Mouse (Mus musculus) intestine, postnatal 0 days (tissue): ENCODE measurements around the gene Trit1. TPM values are rescaled to one million over a fixed set of nuclear protein-coding genes. Genes with fewer than 3 reads are reported as not detected.
A peak's percentile ranks its signal among the peaks of the same experiment; 100 is the strongest.

ENCODE experiments used
- ATAC-seq: fragments of 200-750 bp; cut with Nextera tagmentation; 2 replicates; pipeline ENCODE4 v1.8.0; 2017; ENCODE audit warnings: mild to moderate bottlenecking, moderate TSS enrichment, moderate library complexity
- H3K27ac ChIP-seq: fragments of 300-500 bp; sonication (generic); 2 replicates; pipeline ENCODE4 v1.5.1; 2014; ENCODE audit warnings: mild to moderate bottlenecking, low read depth, low read length, moderate library complexity
- H3K27me3 ChIP-seq: fragments of 300-500 bp; sonication (generic); replicated peaks from 2 replicates; pipeline ENCODE4 v1.6.1; 2014; ENCODE audit warnings: low read length, mixed read lengths; ENCODE audit not compliant: control insufficient read depth, insufficient read depth
- H3K36me3 ChIP-seq: fragments of 300-500 bp; sonication (generic); 2 replicates; pipeline ENCODE4 v1.6.1; 2014; ENCODE audit warnings: mild to moderate bottlenecking, moderate library complexity; ENCODE audit not compliant: control insufficient read depth, insufficient read depth
- H3K4me1 ChIP-seq: fragments of 300-500 bp; sonication (generic); replicated peaks from 2 replicates; pipeline ENCODE4 v1.6.1; 2014; ENCODE audit warnings: antibody characterized with exemption, low read length, mixed read lengths; ENCODE audit not compliant: control insufficient read depth, insufficient read depth
- H3K4me2 ChIP-seq: fragments of 300-500 bp; sonication (generic); replicated peaks from 2 replicates; pipeline ENCODE4 v1.6.1; 2014; ENCODE audit warnings: low read depth, mild to moderate bottlenecking, moderate library complexity
- H3K4me3 ChIP-seq: fragments of 300-500 bp; sonication (generic); 2 replicates; pipeline ENCODE4 v1.5.1; 2014; ENCODE audit warnings: low read depth, low read length
- H3K9ac ChIP-seq: fragments of 300-500 bp; sonication (generic); 2 replicates; pipeline ENCODE4 v1.6.1; 2014; ENCODE audit warnings: mild to moderate bottlenecking, low read depth, low read length
- H3K9me3 ChIP-seq: fragments of 300-500 bp; sonication (generic); 2 replicates; pipeline ENCODE4 v1.6.1; 2016; ENCODE audit warnings: mixed run types; ENCODE audit not compliant: control insufficient read depth
- CTCF ChIP-seq: sonication (generic); IDR thresholded peaks from 2 replicates; pipeline ENCODE4 v1.5.1; 2016; ENCODE audit warnings: low read depth, mild to moderate bottlenecking, control low read depth, antibody characterized with exemption, moderate library complexity
- WGBS: fragments of 180-500 bp; shearing (Covaris S2); extraction: QIAGEN DNeasy Blood & Tissue Kit; methylation state at CpG from one replicate; pipeline ENCODE4 v1.1.7; 2014; 5-methylcytosine and 5-hydroxymethylcytosine counted together
- polyA plus RNA-seq: library from polyadenylated mRNA; unstranded; fragments of >200 nt; fragmentation: Nextera tagmentation; extraction: Ambion mirVana; gene quantifications from 2 replicates; pipeline ENCODE4 v1.2.1, GENCODE M21; 2015

Trit1 gene
- polyA plus RNA-seq, 1 experiment from 2014 or later, result 5.6 TPM

GRCm38 (mm10) chr4:122976885-122977284 lies 39.5 kb upstream of the Trit1 start:
- no peak for TF ChIP-seq CTCF
- Histone ChIP-seq H3K9ac (no peak overlapping the region), H3K9me3 (no peaks in the 10 kb centered on the region), H3K4me2 (no peak overlapping the region), H3K4me3 (no peak overlapping the region), H3K4me1 (peaks cover 7% of the 10 kb centered on the region; the same call in 1 of the 2 replicates), H3K27ac (peak overlapping the region; percentile 80), H3K27me3 (no peaks in the 10 kb centered on the region), H3K36me3 (no peaks in the 10 kb centered on the region)
- WGBS, result 36% methylated on average over 4 of the region's 4 CpGs
- peak; percentile 55 for ATAC-seq

- no peaks in the 10 kb centered on the region for H3K36me3 ChIP-seq
- peaks cover 7% of the 10 kb centered on the region; the same call in 1 of the 2 replicates for H3K4me1 ChIP-seq
- WGBS, result 61% methylated on average over 2 of the region's 2 CpGs
- H3K4me2 ChIP-seq, result no peak overlapping the region
- peak; percentile 52 for ATAC-seq
- H3K9ac ChIP-seq, result no peak overlapping the region
- 0 out of 2 replicates have a peak, but pooled peaks cover 2% of the 10 kb centered on the region for H3K27me3 ChIP-seq
- H3K4me3 ChIP-seq, result no peak overlapping the region
- H3K27ac ChIP-seq, result peak overlapping the region; percentile 80
- no peaks in the 10 kb centered on the region for H3K9me3 ChIP-seq
- TF ChIP-seq CTCF, result no peak
These were observed 37.5 kb upstream of the Trit1 start for GRCm38 (mm10) chr4:122978850-122979249.

GRCm38 (mm10) chr4:122979826-122980225 lies 36.6 kb upstream of the Trit1 start:
- Histone ChIP-seq H3K9me3 (no peaks in the 10 kb centered on the region), H3K4me1 (peaks cover 7% of the 10 kb centered on the region; the same call in 1 of the 2 replicates), H3K27me3 (peaks cover 2% of the 10 kb centered on the region; the same call in 1 of the 2 replicates), H3K4me3 (no peak overlapping the region), H3K9ac (no peak overlapping the region), H3K27ac (peak overlapping the region; percentile 80), H3K36me3 (no peaks in the 10 kb centered on the region), H3K4me2 (no peak overlapping the region)
- WGBS, result 83% methylated on average over 3 of the region's 3 CpGs
- no peak for ATAC-seq
- no peak for TF ChIP-seq CTCF

- no peak for TF ChIP-seq CTCF
- no peaks in the 10 kb centered on the region for H3K9me3 ChIP-seq
- peak; percentile 36; the same call in 1 of the 2 replicates for ATAC-seq
- WGBS, result 37% methylated on average over 2 of the region's 2 CpGs
- no peaks in the 10 kb centered on the region for H3K36me3 ChIP-seq
- no peak overlapping the region for H3K4me3 ChIP-seq
- peak overlapping the region; percentile 79 for H3K27ac ChIP-seq
- H3K27me3 ChIP-seq, result peaks cover 2% of the 10 kb centered on the region; the same call in 1 of the 2 replicates
- H3K9ac ChIP-seq, result no peak overlapping the region
- H3K4me2 ChIP-seq, result no peak overlapping the region
- H3K4me1 ChIP-seq, result peaks cover 7% of the 10 kb centered on the region; the same call in 1 of the 2 replicates
These were observed 35.7 kb upstream of the Trit1 start for GRCm38 (mm10) chr4:122980684-122981083.

GRCm38 (mm10) chr4:122981238-122981637 lies 35.2 kb upstream of the Trit1 start:
- TF ChIP-seq CTCF, result no peak
- 55% methylated on average over 7 of the region's 7 CpGs for WGBS
- peaks cover 7% of the 10 kb centered on the region; the same call in 1 of the 2 replicates for H3K4me1 ChIP-seq
- no peak overlapping the region; the same call in 1 of the 2 replicates for H3K9ac ChIP-seq
- H3K4me3 ChIP-seq, result no peak overlapping the region
- peak overlapping the region; percentile 82 for H3K27ac ChIP-seq
- ATAC-seq, result peak; percentile 66
- peaks cover 2% of the 10 kb centered on the region; the same call in 1 of the 2 replicates for H3K27me3 ChIP-seq
- no peaks in the 10 kb centered on the region for H3K9me3 ChIP-seq
- H3K4me2 ChIP-seq, result no peak overlapping the region
- H3K36me3 ChIP-seq, result no peaks in the 10 kb centered on the region

GRCm38 (mm10) chr4:122981930-122982329 lies 34.5 kb upstream of the Trit1 start:
- no peak for TF ChIP-seq CTCF

More at GRCm38 (mm10) chr4:122981930-122982329, 34.5 kb upstream of the Trit1 start:
- Histone ChIP-seq H3K27ac (peak overlapping the region; percentile 82), H3K36me3 (no peaks in the 10 kb centered on the region), H3K9ac (no peak overlapping the region; the same call in 1 of the 2 replicates), H3K27me3 (peaks cover 2% of the 10 kb centered on the region; the same call in 1 of the 2 replicates), H3K4me1 (peaks cover 7% of the 10 kb centered on the region; the same call in 1 of the 2 replicates), H3K4me3 (no peak overlapping the region), H3K9me3 (no peaks in the 10 kb centered on the region), H3K4me2 (no peak overlapping the region)
- WGBS, result 27% methylated on average over 3 of the region's 3 CpGs
- ATAC-seq, result no peak
